Mouse (Mus musculus): ENCODE results near the gene Gm10718. TPM values are rescaled to one million over a fixed set of nuclear protein-coding genes. Genes with fewer than 3 reads are reported as not detected.
"Not testable (repeated sequence)": the region's sequence is repeated elsewhere in the genome, so short reads cannot be mapped to it uniquely, and the experiment has no call there.

The Gm10718 gene
- polyA plus RNA-seq, 1 experiment from 2014 or later = 0.64 TPM

DNA sequence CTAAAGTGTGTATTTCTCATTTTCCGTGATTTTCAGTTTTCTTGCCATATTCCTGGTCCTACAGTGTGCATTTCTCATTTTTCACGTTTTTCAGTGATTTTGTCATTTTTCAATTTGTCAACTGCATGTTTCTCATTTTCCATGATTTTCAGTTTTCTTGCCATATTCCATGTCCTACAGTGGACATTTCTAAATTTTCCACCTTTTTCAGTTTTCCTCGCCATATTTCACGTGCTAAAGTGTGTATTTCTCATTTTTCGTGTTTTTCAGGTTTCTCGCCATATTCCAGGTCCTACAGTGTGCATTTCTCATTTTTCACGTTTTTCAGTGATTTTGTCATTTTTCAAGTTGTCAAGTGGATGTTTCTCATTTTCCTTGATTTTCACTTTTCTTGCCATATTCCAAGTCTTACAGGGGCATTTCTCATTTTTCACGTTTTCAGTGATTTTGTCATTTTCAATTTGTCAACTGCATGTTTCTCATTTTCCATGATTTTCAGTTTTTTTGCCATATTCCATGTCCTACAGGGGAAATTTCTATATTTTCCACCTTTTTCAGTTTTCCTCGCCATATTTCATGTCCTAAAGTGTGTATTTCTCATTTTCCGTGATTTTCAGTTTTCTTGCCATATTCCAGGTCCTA is 7.5 kb downstream of the Gm10718 start:
- H3K4me2 ChIP-seq (replicated peaks); ATAC-seq; H3K36me3 ChIP-seq; H3K27me3 ChIP-seq (replicated peaks); H3K9me3 ChIP-seq; H3K9ac ChIP-seq; H3K4me3 ChIP-seq (replicated peaks); H3K4me1 ChIP-seq (replicated peaks); H3K27ac ChIP-seq: not testable (repeated sequence)
- WGBS = 64% methylated on average over 2 of the region's 10 CpGs

DNA sequence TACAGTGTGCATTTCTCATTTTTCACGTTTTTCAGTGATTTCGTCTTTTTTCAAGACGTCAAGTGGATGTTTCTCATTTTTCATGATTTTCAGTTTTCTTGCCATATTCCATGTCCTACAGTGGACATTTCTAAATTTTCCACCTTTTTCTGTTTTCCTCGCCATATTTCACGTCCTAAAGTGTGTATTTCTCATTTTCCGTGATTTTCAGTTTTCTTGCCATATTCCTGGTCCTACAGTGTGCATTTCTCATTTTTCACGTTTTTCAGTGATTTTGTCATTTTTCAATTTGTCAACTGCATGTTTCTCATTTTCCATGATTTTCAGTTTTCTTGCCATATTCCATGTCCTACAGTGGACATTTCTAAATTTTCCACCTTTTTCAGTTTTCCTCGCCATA is 11.0 kb downstream of the Gm10718 start, which contains the start of gene Gm17535:
Gm17535 (plus strand) TSS at position 301 of the 400 bp plus-strand sequence.
- not testable (repeated sequence) for H3K36me3 ChIP-seq; H3K4me3 ChIP-seq (replicated peaks); H3K9me3 ChIP-seq; H3K27ac ChIP-seq; H3K4me1 ChIP-seq (replicated peaks); ATAC-seq; H3K9ac ChIP-seq; H3K4me2 ChIP-seq (replicated peaks); H3K27me3 ChIP-seq (replicated peaks)
- 47% methylated on average over 1 of the region's 8 CpGs for WGBS

DNA sequence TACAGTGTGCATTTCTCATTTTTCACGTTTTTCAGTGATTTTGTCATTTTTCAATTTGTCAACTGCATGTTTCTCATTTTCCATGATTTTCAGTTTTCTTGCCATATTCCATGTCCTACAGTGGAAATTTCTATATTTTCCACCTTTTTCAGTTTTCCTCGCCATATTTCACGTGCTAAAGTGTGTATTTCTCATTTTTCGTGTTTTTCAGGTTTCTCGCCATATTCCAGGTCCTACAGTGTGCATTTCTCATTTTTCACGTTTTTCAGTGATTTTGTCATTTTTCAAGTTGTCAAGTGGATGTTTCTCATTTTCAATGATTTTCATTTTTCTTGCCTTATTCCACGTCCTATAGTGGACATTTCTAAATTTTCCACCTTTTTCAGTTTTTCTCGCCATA is 13.2 kb downstream of the Gm10718 start, which contains the start of gene Gm10715:
Gm10715 (plus strand) TSS at position 301 of the 400 bp plus-strand sequence.
- H3K4me1 ChIP-seq (replicated peaks); ATAC-seq; H3K27me3 ChIP-seq (replicated peaks); H3K27ac ChIP-seq; H3K9me3 ChIP-seq; H3K9ac ChIP-seq; H3K36me3 ChIP-seq; H3K4me2 ChIP-seq (replicated peaks); H3K4me3 ChIP-seq (replicated peaks): not testable (repeated sequence)
- WGBS = 75% methylated on average over 8 of the region's 8 CpGs

DNA sequence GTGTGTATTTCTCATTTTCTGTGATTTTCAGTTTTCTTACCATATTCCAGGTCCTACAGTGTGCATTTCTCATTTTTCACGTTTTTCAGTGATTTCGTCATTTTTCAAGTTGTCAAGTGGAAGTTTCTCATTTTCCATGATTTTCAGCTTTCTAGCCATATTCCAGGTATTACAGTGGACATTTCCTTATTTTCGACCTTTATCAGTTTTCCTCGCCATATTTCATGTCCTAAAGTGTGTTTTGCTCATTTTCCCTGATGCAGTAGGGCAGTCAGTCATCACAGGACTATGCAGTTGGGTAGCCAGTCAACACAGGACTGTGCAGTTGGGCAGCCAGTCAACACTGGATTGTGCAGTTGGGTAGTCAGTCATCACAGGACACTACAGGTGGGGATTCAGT is 14.8 kb downstream of the Gm10718 start:
- H3K4me1 ChIP-seq (replicated peaks); H3K27me3 ChIP-seq (replicated peaks); H3K27ac ChIP-seq; H3K9ac ChIP-seq; H3K36me3 ChIP-seq; ATAC-seq; H3K4me2 ChIP-seq (replicated peaks); H3K4me3 ChIP-seq (replicated peaks); H3K9me3 ChIP-seq: not testable (repeated sequence)
- WGBS = 66% methylated on average over 4 of the region's 4 CpGs

Other genes with a start within 250 kb of the Gm10718 start
- gene Gm10722, start 22.6 kb upstream of the Gm10718 start, polyA plus RNA-seq (2015; fragmentation: Nextera tagmentation; extraction: Ambion mirVana) = not detected in 2 replicates
- not detected in 2 replicates for gene Gm11168, start 20.2 kb upstream of the Gm10718 start, polyA plus RNA-seq (2015; fragmentation: Nextera tagmentation; extraction: Ambion mirVana)
- gene Gm10721, start 10.4 kb upstream of the Gm10718 start, polyA plus RNA-seq (2015; fragmentation: Nextera tagmentation; extraction: Ambion mirVana) = not detected in 2 replicates
- not detected in 2 replicates for gene Gm10720, start 7.9 kb upstream of the Gm10718 start, polyA plus RNA-seq (2015; fragmentation: Nextera tagmentation; extraction: Ambion mirVana)
- 0.30 TPM in 1 of 2 replicates, not detected in the other for gene Gm10719, start 6.1 kb upstream of the Gm10718 start, polyA plus RNA-seq (2015; fragmentation: Nextera tagmentation; extraction: Ambion mirVana)
- not detected in 2 replicates for gene Gm10717, start 1.9 kb downstream of the Gm10718 start, polyA plus RNA-seq (2015; fragmentation: Nextera tagmentation; extraction: Ambion mirVana)
- gene Gm17535, start 11.1 kb downstream of the Gm10718 start, polyA plus RNA-seq (2015; fragmentation: Nextera tagmentation; extraction: Ambion mirVana) = not detected in 2 replicates
- gene Gm10715, start 13.3 kb downstream of the Gm10718 start, polyA plus RNA-seq (2015; fragmentation: Nextera tagmentation; extraction: Ambion mirVana) = not detected in 2 replicates

Measured in intestine, embryonic 15.5 days (tissue).